Mouse (Mus musculus): ENCODE results near the gene Mical2.

- TF ChIP-seq POLR2A (IDR thresholded peaks at IDR 0.05; ENCODE audit: low read depth, low read length) (no peak), CTCF (conservative IDR thresholded peaks at IDR 0.05; ENCODE audit: insufficient read depth, insufficient read length, low read depth, low read length) (no peak)
These were observed 103.8 kb downstream of the Mical2 start for GRCm38 (mm10) chr7:112329496-112329895.
